Mouse (Mus musculus) c-Kit-positive CD71-positive TER-119-negative erythroid progenitor cells, embryonic 14.5 days (primary cell): ENCODE results near the gene Serpine1.

Experiments
- DNase-seq: peaks from one replicate; pipeline ENCODE4 v3.0.0-alpha.2; 2013; ENCODE audit warnings: low read depth

Gene Serpine1

GRCm38 (mm10) chr5:137096037-137096436 is 24.0 kb upstream of the Serpine1 start:
- no peak for DNase-seq

DNA sequence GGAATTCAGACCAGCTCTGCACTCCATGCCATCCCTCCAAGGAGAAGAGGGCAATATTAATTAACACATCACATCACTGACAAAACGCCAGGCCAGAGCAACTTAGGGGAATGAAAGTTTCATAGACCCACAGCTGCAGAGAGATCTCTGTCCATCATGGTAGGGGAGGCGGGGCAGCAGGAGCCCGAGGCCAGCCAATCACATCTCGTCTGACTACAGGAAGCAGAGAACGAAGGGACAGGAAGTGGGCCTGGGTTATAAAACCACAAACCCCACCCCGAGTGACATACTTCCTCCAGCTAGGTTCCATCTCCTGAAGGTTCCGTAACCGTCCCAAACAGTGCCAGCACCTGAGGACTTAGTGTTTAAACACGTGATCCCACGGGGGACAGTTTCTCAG is 23.1 kb upstream of the Serpine1 start:
- no peak for DNase-seq

- no peak for DNase-seq
Observed at GRCm38 (mm10) chr5:137093720-137094119, 21.7 kb upstream of the Serpine1 start.

DNA sequence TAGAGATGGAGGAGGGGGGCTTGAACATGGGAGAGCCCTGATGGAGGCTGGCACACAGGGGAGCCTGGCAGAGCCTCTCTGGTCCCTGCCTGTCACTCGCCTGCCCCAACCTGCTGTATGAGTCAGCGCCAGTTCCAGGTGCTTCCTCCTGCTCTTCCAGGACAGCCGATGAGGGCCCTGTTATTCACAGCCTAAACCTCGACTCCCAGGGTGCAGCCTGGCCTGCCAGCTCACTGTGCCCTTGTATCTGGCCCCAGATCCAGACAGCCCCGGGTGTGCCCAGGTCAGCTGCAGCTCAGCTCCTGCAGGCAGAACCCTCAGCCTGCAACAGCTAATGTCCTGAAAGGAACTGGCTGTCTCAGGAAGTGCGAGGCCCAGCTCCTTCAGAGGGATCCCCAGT is 19.5 kb upstream of the Serpine1 start:
- no peak for DNase-seq

DNA sequence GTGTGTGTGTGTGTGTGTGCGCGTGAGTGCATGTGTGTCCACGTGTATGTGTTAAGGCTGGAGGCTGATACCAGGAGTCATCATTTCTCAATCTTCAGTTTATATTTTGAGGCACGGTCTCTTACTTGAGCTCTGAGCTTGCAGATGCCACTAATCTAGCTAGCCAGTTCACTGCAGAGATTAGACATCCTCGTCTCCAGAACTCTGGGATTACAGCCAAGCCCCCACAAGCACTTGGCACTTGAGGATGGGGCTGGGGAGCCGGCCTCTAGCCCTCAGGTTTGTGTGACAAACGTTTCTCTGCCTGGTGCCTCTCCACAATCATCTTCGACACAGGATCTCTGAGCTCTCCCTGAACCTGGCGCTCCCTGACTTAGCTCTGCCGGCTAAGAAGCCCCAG is 18.8 kb upstream of the Serpine1 start:
- DNase-seq: no peak

GRCm38 (mm10) chr5:137087410-137087809 is 15.3 kb upstream of the Serpine1 start:
- no peak for DNase-seq

- no peak for DNase-seq
Observed at GRCm38 (mm10) chr5:137085731-137086130, 13.7 kb upstream of the Serpine1 start.

GRCm38 (mm10) chr5:137085021-137085420 is 13.0 kb upstream of the Serpine1 start:
- DNase-seq: no peak

DNA sequence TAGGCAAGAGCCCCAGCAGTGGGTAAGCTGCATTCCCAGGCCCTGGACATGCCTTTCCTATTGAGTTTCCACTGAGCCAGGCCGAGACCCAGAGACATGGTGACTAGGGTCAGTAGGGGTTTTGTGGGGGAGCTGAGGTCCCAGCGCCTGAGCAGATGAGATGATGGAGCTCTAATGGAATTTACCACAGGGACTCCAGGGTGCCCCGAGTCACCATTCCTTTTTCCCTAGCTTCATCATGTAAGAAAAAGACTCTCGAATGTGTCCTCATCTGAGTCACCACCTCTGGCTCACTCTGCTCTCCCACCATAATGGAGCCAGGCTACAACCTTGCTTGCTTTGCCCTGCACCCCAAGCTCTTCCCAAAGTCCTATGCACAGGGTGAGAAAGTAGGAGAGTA is 11.0 kb upstream of the Serpine1 start:
- no peak for DNase-seq

GRCm38 (mm10) chr5:137079849-137080248 is 7.8 kb upstream of the Serpine1 start:
- DNase-seq: no peak

DNA sequence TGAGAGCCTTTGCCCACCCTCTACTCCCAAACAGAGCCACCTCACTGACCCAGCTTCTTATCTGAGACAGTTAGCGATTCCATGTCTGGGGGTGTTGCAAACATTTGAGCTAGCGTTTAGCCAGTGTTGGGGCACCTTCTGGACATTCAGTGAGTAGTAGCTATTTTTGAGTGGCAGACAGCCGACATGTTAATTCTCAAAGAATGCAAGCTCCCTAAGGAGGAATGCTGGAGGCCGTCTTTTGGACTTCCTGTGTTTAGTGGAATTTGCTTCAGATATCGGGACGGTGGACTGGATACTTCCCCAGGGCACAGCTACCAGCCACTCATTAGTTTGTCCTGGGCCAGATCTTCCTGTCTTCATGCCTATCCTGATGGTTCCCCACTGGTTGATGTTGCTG is 6.5 kb upstream of the Serpine1 start:
- no peak for DNase-seq

- DNase-seq: no peak
Observed at GRCm38 (mm10) chr5:137078041-137078440, 6.0 kb upstream of the Serpine1 start.

- DNase-seq: no peak
Observed at GRCm38 (mm10) chr5:137077187-137077586, 5.1 kb upstream of the Serpine1 start.

GRCm38 (mm10) chr5:137076191-137076930 is 4.3 kb upstream of the Serpine1 start:
- DNase-seq: no peak

GRCm38 (mm10) chr5:137075726-137076125 is 3.7 kb upstream of the Serpine1 start:
- DNase-seq: no peak

GRCm38 (mm10) chr5:137074191-137074651 is 2.2 kb upstream of the Serpine1 start:
- no peak for DNase-seq

DNA sequence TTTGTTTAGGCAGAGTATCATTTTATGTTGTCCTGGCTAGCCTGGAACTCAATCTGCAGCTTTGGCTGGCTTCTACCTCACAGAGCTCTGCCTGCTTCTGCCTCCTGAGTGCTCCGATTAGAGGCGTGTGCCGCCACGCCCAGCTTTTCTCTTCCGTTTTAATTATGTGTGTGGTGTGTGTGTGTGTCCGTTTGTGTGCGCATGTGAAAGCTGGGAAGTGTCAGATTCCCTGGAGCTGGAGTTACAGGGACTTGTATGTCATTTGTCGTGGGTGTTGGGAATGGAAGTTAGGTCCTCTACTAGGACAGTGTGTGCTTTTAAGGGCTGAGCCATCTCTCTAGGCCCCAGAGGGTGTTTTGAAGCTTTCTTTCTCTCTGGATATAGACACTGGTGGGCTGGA is 1.1 kb upstream of the Serpine1 start:
- DNase-seq: no peak

- DNase-seq: no peak
Observed at GRCm38 (mm10) chr5:137070881-137071605, 1.0 kb downstream of the Serpine1 start.

GRCm38 (mm10) chr5:137068711-137069110 is 3.4 kb downstream of the Serpine1 start:
- DNase-seq: no peak

GRCm38 (mm10) chr5:137065923-137066322 is 6.1 kb downstream of the Serpine1 start:
- DNase-seq: no peak

DNA sequence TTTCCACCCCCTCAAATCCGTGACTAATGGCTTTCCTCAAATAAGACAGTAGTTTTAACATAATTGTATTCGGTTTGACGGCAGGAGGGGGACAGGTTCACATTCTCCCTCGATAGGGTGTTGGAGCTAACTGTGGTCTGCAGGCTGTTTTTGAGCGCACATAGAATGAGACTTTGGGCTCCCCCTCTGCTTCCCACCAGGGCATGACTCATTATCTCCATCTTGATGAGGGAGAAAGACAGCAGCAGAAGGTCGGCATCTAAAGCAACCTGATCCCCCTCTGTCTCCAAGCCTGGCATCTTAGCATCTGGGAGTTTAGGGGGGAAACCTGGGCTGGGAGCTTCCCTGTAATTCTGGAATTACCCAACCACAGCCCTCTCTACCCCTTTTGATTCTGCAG is 6.6 kb downstream of the Serpine1 start:
- DNase-seq: no peak

GRCm38 (mm10) chr5:137062601-137063000 is 9.5 kb downstream of the Serpine1 start:
- DNase-seq: no peak

DNA sequence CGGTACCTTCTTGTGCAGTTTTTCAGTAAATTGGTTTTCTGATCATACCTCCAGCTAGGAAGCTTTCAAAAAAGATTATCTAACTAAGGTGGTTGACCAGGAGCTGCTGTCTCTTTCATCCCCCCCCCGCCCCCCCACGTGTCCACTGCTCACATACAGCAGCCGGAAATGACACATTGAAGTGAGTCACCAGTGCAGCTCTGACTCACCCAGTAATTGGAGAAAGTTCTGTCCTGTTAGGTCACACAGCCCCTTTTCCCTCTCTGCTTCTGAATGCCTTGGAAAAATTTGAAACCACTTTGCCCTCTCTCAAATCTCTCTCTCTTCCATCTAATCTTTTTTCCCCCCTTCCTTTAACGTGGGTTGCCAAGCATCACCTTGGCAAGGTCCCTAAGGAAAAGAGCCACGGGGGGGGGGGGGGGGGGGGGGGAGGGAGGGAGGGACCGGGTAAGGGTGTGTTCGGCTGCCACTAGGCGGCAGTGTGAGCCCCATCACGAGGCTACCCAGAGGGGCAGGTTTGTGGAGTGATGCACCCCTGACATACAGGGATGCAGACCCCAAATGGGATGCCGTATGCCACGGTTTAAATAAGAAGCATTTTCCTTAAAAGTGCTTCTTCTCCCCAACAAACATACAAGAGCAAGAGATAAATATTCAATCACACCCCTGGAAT is 10.1 kb downstream of the Serpine1 start:
- DNase-seq: no peak
